Mouse (Mus musculus) cortical plate, adult 2 months (tissue): Measurements from ENCODE around the gene Wwp2.

Experiments
- CTCF ChIP-seq: fragments of 200-500 bp; IDR thresholded peaks from 2 replicates; pipeline ENCODE4 v1.5.1; 2011; ENCODE audit warnings: mild to moderate bottlenecking, control low read depth, low read length; ENCODE audit not compliant: insufficient read depth; ENCODE audit errors: extremely low read depth
- POLR2A ChIP-seq: fragments of 200-500 bp; IDR thresholded peaks from 2 replicates; pipeline ENCODE4 v1.6.1; 2011; ENCODE audit warnings: mild to moderate bottlenecking, low read length, control low read depth; ENCODE audit not compliant: insufficient read depth; ENCODE audit errors: extremely low read depth

- no peak for TF ChIP-seq CTCF
- no peak for TF ChIP-seq POLR2A
These were observed 69.1 kb downstream of the Wwp2 start for GRCm38 (mm10) chr8:107505271-107505670.
